Mouse (Mus musculus) forebrain, postnatal 0 days (tissue): ENCODE measurements at regions not wholly inside any gene's neighbourhood (a gene's known extent, or its start where the extent isn't known, plus 50 kb on each side); places are given as distances from the start of the nearest gene placed in this dataset.

Source experiments
- ATAC-seq: fragments of 200-750 bp; cut with Nextera tagmentation; 2 replicates; pipeline ENCODE4 v1.8.0; 2017; ENCODE audit warnings: mild to moderate bottlenecking, moderate library complexity
- DNase-seq: peaks from one replicate; pipeline ENCODE4 v3.0.0-alpha.2; 2015
- H3K27ac ChIP-seq: fragments of 300-500 bp; sonication (generic); 2 replicates; pipeline ENCODE4 v1.5.1; 2014; ENCODE audit warnings: low read depth, mild to moderate bottlenecking, antibody characterized with exemption, low read length, moderate library complexity, mixed read lengths
- H3K27me3 ChIP-seq: fragments of 300-500 bp; sonication (generic); 2 replicates; pipeline ENCODE4 v1.6.1; 2014; ENCODE audit warnings: mild to moderate bottlenecking, low read length, mixed read lengths; ENCODE audit not compliant: insufficient read depth
- H3K36me3 ChIP-seq: fragments of 300-500 bp; sonication (generic); 2 replicates; pipeline ENCODE4 v1.6.1; 2014; ENCODE audit warnings: mild to moderate bottlenecking, moderate library complexity; ENCODE audit not compliant: insufficient read depth
- H3K4me1 ChIP-seq: fragments of 300-500 bp; sonication (generic); 2 replicates; pipeline ENCODE4 v1.6.1; 2014; ENCODE audit warnings: antibody characterized with exemption; ENCODE audit not compliant: insufficient read depth
- H3K4me2 ChIP-seq: fragments of 300-500 bp; sonication (generic); 2 replicates; pipeline ENCODE4 v1.6.1; 2014; ENCODE audit warnings: low read depth, mild to moderate bottlenecking, moderate library complexity
- H3K4me3 ChIP-seq: fragments of 300-500 bp; sonication (generic); 2 replicates; pipeline ENCODE4 v1.5.1; 2014; ENCODE audit warnings: low read depth, low read length, mixed read lengths
- H3K9ac ChIP-seq: fragments of 300-500 bp; sonication (generic); 2 replicates; pipeline ENCODE4 v1.6.1; 2014; ENCODE audit warnings: mild to moderate bottlenecking
- H3K9me3 ChIP-seq: fragments of 300-500 bp; sonication (generic); 2 replicates; pipeline ENCODE4 v1.6.1; 2016; ENCODE audit warnings: low read length
- CTCF ChIP-seq: sonication (generic); IDR thresholded peaks from 2 replicates; pipeline ENCODE4 v1.5.1; 2016; ENCODE audit warnings: antibody characterized with exemption, control low read depth, low read depth
- WGBS: fragments of 180-500 bp; shearing (Covaris S2); extraction: QIAGEN DNeasy Blood & Tissue Kit; methylation state at CpG from one replicate; pipeline ENCODE4 v1.1.7; 2014; 5-methylcytosine and 5-hydroxymethylcytosine counted together

DNA sequence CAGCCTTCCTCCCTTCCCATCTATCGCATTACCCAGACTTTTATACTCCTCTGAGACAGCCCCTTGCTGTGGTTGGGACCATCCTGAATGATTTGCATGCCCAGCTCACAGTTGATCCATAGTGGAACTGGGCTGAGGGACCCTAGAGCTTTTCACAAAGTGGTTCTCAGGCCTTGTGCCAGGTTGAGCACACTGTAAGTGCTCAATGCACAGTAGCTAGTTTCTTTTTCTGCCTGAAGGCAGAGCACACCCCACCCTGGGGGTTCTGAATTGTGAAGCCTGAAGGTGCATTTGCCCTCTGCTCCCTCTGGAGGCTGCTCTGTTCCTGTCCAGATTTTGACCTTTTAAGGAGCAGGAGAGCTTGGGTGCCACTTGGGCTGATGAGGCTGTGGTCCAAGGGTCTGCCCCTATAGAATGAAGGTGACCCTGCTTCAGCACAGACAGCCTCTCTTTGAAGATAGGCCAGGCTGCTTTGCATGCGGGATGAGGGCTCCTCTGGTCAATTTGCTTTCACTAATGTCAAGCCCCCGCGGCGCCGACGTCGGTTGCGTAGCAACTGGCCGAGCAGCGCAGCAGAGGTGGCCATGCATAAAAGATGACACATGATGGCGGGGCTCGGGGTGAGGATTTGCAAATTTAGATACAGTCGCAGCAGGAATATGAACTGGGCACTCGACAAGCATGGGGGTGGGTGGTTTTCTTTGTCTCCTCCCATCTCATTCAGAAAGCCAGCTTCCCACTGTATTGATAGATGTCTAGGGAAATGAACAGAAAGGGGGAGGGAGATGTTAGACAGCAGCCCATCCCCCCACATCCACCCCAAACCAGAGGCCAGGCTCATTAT, 174.5 kb downstream of the Dmrta2 start:
- 7% methylated on average over 15 of the region's 15 CpGs for WGBS
- Histone ChIP-seq H3K4me2 (peak overlapping the region; percentile 33), H3K27me3 (no peaks in the 10 kb centered on the region), H3K9ac (0 out of 2 replicates have a peak overlapping the region, but pooled peaks have one; percentile 10), H3K27ac (no peak overlapping the region), H3K36me3 (no peaks in the 10 kb centered on the region), H3K4me1 (no peaks in the 10 kb centered on the region), H3K9me3 (no peaks in the 10 kb centered on the region), H3K4me3 (no peak overlapping the region; the same call in 1 of the 2 replicates)
- DNase-seq (peak; percentile 71), ATAC-seq (peak; percentile 93)
- TF ChIP-seq CTCF = no peak
